Comparison of ENCODE assay signal across 24 mouse cellular contexts in the genomic region with DNA sequence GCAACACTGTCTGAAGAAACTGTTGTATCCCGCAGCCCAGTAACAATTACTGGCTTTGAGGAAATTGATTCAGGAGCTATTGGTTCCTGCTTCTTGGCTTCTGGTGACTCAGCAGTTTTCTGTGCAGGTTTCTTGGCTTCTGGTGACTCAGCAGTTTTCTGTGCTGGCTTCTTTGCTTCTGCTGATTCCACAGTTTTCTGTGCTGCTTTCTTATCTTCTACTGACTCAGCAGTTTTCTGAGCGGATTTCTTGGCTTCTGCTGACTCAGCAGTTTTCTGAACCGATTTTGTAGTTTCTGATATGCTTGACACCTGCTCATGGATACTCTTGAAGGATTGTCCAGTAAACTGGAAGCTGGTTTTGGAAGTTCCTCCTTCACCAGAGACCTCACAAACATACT. TPM values are rescaled to one million over a fixed set of nuclear protein-coding genes. Genes with fewer than 3 reads are reported as not detected.
DNase-seq lines count a peak whose midpoint lies in the region; ATAC-seq and TF ChIP-seq lines count a peak whose summit lies in the region.
"Had no signal": no experiment of that assay in that cellular context is flagged by ENCODE, and none has a peak within 500 bp of the region (broad histone marks: within the 10 kb centered on the region; RNA-seq: fewer than 3 reads in every experiment).

No protein-coding gene starts in this region.

- no peak for ATAC-seq in hindbrain, postnatal 0 days
- no peak for ATAC-seq in hindbrain, embryonic 12.5 days (ENCODE audit: low FRiP score)
- ATAC-seq: forebrain, embryonic 15.5 days; intestine, embryonic 15.5 days had no signal

- WGBS in hindbrain, postnatal 0 days = 90% methylated on average over 3 of the region's 3 CpGs
- WGBS in hindbrain, embryonic 12.5 days = 91% methylated on average over 3 of the region's 3 CpGs

- no peak overlapping the region for H3K27ac ChIP-seq in hindbrain, postnatal 0 days
- no peak overlapping the region for H3K27ac ChIP-seq in hindbrain, embryonic 12.5 days
- H3K27ac ChIP-seq in CH12.LX (ENCODE audit: insufficient read depth, low read depth) = no peak overlapping the region
- H3K27ac ChIP-seq: embryonic facial prominence, embryonic 12.5 days; forebrain, embryonic 15.5 days; hindbrain, embryonic 14.5 days; intestine, embryonic 15.5 days; left cerebral cortex, adult 2 months; neural tube, embryonic 12.5 days had no signal

- peaks cover 30% of the 10 kb centered on the region for H3K9me3 ChIP-seq in hindbrain, postnatal 0 days (ENCODE audit: low read length)
- peaks cover 27% of the 10 kb centered on the region; the same call in 1 of the 2 replicates for H3K9me3 ChIP-seq in hindbrain, embryonic 12.5 days (replicated peaks)
- H3K9me3 ChIP-seq in CH12.LX (replicated peaks; ENCODE audit: low read length) = peaks cover 37% of the 10 kb centered on the region

- H3K4me2 ChIP-seq in hindbrain, postnatal 0 days (ENCODE audit: low read depth, low read length) = no peak overlapping the region
- no peak overlapping the region for H3K4me2 ChIP-seq in hindbrain, embryonic 12.5 days (replicated peaks)
- H3K4me2 ChIP-seq in CH12.LX (ENCODE audit: insufficient read depth, low read depth, poor library complexity, severe bottlenecking) = no peak overlapping the region
- H3K4me2 ChIP-seq: embryonic facial prominence, embryonic 12.5 days; forebrain, embryonic 15.5 days; heart, embryonic 12.5 days; hindbrain, embryonic 14.5 days; intestine, embryonic 15.5 days; lung, embryonic 14.5 days; neural tube, embryonic 12.5 days had no signal

- TF ChIP-seq POLR2A in CH12.LX (IDR thresholded peaks at IDR 0.05; ENCODE audit: low read depth, low read length) = no peak

- in situ Hi-C loops in CH12.LX (cut with MboI; ENCODE audit: low pct_ligation_motif_present, low pct_unique_long_range_greater_than_20kb, low sequenced_read_pairs) = no loop called here

- no peaks in the 10 kb centered on the region for H3K27me3 ChIP-seq in hindbrain, postnatal 0 days (ENCODE audit: insufficient read depth, low read length)
- no peaks in the 10 kb centered on the region for H3K27me3 ChIP-seq in hindbrain, embryonic 12.5 days
- no peaks in the 10 kb centered on the region for H3K27me3 ChIP-seq in CH12.LX (replicated peaks)
- H3K27me3 ChIP-seq: embryonic facial prominence, embryonic 12.5 days; forebrain, embryonic 15.5 days; heart, embryonic 12.5 days; intestine, embryonic 15.5 days; neural tube, embryonic 12.5 days had no signal

- no peak overlapping the region for H3K4me3 ChIP-seq in hindbrain, postnatal 0 days (ENCODE audit: low read length)
- H3K4me3 ChIP-seq in hindbrain, embryonic 12.5 days = no peak overlapping the region
- no peak overlapping the region for H3K4me3 ChIP-seq in CH12.LX (replicated peaks in 1 of 3; ENCODE audit: low read depth in 2 of 3, low read length in 2 of 3, poor library complexity in 1 of 3)
- H3K4me3 ChIP-seq: embryonic facial prominence, embryonic 12.5 days; erythroblast, embryonic 14.5 days; forebrain, embryonic 15.5 days; heart, embryonic 12.5 days; intestine, embryonic 15.5 days; left cerebral cortex, adult 2 months; neural tube, embryonic 12.5 days had no signal

- no peaks in the 10 kb centered on the region for H3K79me2 ChIP-seq in CH12.LX (replicated peaks; ENCODE audit: control insufficient read depth, extremely low read depth, insufficient read depth, poor library complexity, severe bottlenecking)

- dilution Hi-C loops in CH12.LX (cut with MboI; ENCODE audit: extremely low pct_ligation_motif_present, extremely low pct_unique_long_range_greater_than_20kb, low sequenced_read_pairs) = no loop called here

- H3K4me1 ChIP-seq in hindbrain, postnatal 0 days (ENCODE audit: insufficient read depth, low read length) = no peaks in the 10 kb centered on the region
- no peaks in the 10 kb centered on the region for H3K4me1 ChIP-seq in hindbrain, embryonic 12.5 days
- peaks cover 0 to 3% of the 10 kb centered on the region in 2 experiments; a peak in 2 of 4 replicates for H3K4me1 ChIP-seq in CH12.LX (ENCODE audit: control insufficient read depth in 1 of 2, insufficient read depth in 2 of 2)
- H3K4me1 ChIP-seq: embryonic facial prominence, embryonic 12.5 days; forebrain, embryonic 15.5 days; heart, embryonic 12.5 days; intestine, embryonic 15.5 days; neural tube, embryonic 12.5 days had no signal

- TF ChIP-seq CTCF in hindbrain, postnatal 0 days (IDR thresholded peaks at IDR 0.05; ENCODE audit: low read depth) = no peak
- TF ChIP-seq CTCF in CH12.LX (conservative IDR thresholded peaks at IDR 0.05 in 1 of 2, IDR thresholded peaks at IDR 0.05 in 1 of 2; ENCODE audit: low read depth in 2 of 2, low read length in 2 of 2) = no peak

- DNase-seq in hindbrain, postnatal 0 days (ENCODE audit: low spot score) = peak; percentile 2
- DNase-seq in CH12.LX (ENCODE audit: extremely low read depth) = peak; percentile 17
- DNase-seq in NIH3T3 (ENCODE audit: low read depth) = peak; percentile 44
- peak; percentile 30 for DNase-seq in c-Kit-positive CD71-positive TER-119-positive erythroid progenitor cells, embryonic 14.5 days (ENCODE audit: low spot score)
- no peak for DNase-seq in thymus, postnatal 25 days
- DNase-seq in thymus, postnatal 0 days (ENCODE audit: low spot score) = no peak
- no peak for DNase-seq in thymus, adult 18-20 months
- DNase-seq: adrenal gland, postnatal 10 days; cerebellum, adult 8-10 months; heart, postnatal 14 days; kidney, adult 9 months; kidney, postnatal 25 days; left cerebral cortex, postnatal 4 days; lung, embryonic 14.5 days; lung, postnatal 36 days had no signal

- no peak for TF ChIP-seq RAD21 in CH12.LX (IDR thresholded peaks at IDR 0.05; ENCODE audit: low read depth, low read length)

- H3K36me3 ChIP-seq in hindbrain, postnatal 0 days (ENCODE audit: insufficient read depth, low read length) = peaks cover 26% of the 10 kb centered on the region
- H3K36me3 ChIP-seq in hindbrain, embryonic 12.5 days = peaks cover 22% of the 10 kb centered on the region
- H3K36me3 ChIP-seq in CH12.LX (replicated peaks in 1 of 2; ENCODE audit: control insufficient read depth in 1 of 2, insufficient read depth in 1 of 2, low read length in 1 of 2) = peaks cover 62 to 79% of the 10 kb centered on the region in 2 experiments

- TF ChIP-seq EP300 in CH12.LX (IDR thresholded peaks at IDR 0.05; ENCODE audit: low read length) = no peak

- no peak overlapping the region for H3K9ac ChIP-seq in hindbrain, postnatal 0 days (replicated peaks; ENCODE audit: low read length)
- H3K9ac ChIP-seq in hindbrain, embryonic 12.5 days = no peak overlapping the region
- H3K9ac ChIP-seq in CH12.LX (ENCODE audit: insufficient read depth, low read depth) = no peak overlapping the region
- H3K9ac ChIP-seq: embryonic facial prominence, embryonic 12.5 days; forebrain, embryonic 15.5 days; heart, embryonic 12.5 days; hindbrain, embryonic 14.5 days; intestine, embryonic 15.5 days; lung, embryonic 14.5 days; neural tube, embryonic 12.5 days had no signal

TF ChIP-seq in CH12.LX, 34 proteins besides CTCF, POLR2A, EP300 and RAD21:
- TF ChIP-seq ZNF384 (IDR thresholded peaks at IDR 0.05; ENCODE audit: low read depth, low read length) (no peak), JUN (IDR thresholded peaks at IDR 0.05; ENCODE audit: insufficient read depth, low read depth, low read length) (no peak), HCFC1 (IDR thresholded peaks at IDR 0.05; ENCODE audit: low read depth, low read length) (no peak), USF1 (IDR thresholded peaks at IDR 0.05; ENCODE audit: low read depth, low read length) (no peak), JUND (conservative IDR thresholded peaks at IDR 0.05; ENCODE audit: low read depth, low read length) (no peak), E2F4 (IDR thresholded peaks at IDR 0.05; ENCODE audit: insufficient replicate concordance, low read depth, low read length) (no peak), MEF2A (IDR thresholded peaks at IDR 0.05; ENCODE audit: borderline replicate concordance, low read depth, low read length) (no peak), MAFK (IDR thresholded peaks at IDR 0.05; ENCODE audit: insufficient replicate concordance, low read length) (peak; percentile 99)
TF ChIP-seq in CH12.LX: peak in this region for 1.

RNA-seq across cellular contexts. Expression of a gene that starts 33.4 kb away (rescaled TPM):
- 14.5 and 23.3 TPM in 2 replicates for total RNA-seq in hindbrain, postnatal 0 days (2014; rRNA removed)
- 8.7 and 9.7 TPM in 2 replicates for polyA plus RNA-seq in hindbrain, postnatal 0 days (2015; fragmentation: Nextera tagmentation; extraction: Ambion mirVana)
- polyA plus RNA-seq in hindbrain, embryonic 12.5 days (2016; fragmentation: Nextera tagmentation; extraction: Ambion mirVana) = 16.8 and 18.7 TPM in 2 replicates
- 12.1 and 16.9 TPM in 2 replicates for total RNA-seq in CH12.LX (2012; rRNA removed)
- 38.6 and 43.8 TPM in 2 replicates for total RNA-seq in CH12.LX (2014; rRNA removed)
- 28.4 and 30.0 TPM in 2 replicates for polyA plus RNA-seq in CH12.LX (2012; ENCODE audit: insufficient read length, low read depth)
- 10.2 and 11.0 TPM in 2 replicates for polyA plus RNA-seq in thymus, postnatal 0 days (2015; fragmentation: Nextera tagmentation; extraction: Ambion mirVana)

RNA-seq across cellular contexts. Expression of a gene that starts 35.6 kb away (rescaled TPM):
- total RNA-seq in hindbrain, postnatal 0 days (2014; rRNA removed) = 2.7 and 5.9 TPM in 2 replicates
- polyA plus RNA-seq in hindbrain, postnatal 0 days (2015; fragmentation: Nextera tagmentation; extraction: Ambion mirVana) = 15.5 and 16.8 TPM in 2 replicates
- 32.6 and 34.9 TPM in 2 replicates for polyA plus RNA-seq in hindbrain, embryonic 12.5 days (2016; fragmentation: Nextera tagmentation; extraction: Ambion mirVana)
- total RNA-seq in CH12.LX (2012; rRNA removed) (1.3 and 1.5 TPM in 2 replicates), CH12.LX (2014; rRNA removed) (1.7 and 2.4 TPM in 2 replicates)
- polyA plus RNA-seq in CH12.LX (2012; ENCODE audit: insufficient read length, low read depth) = 1.5 and 1.9 TPM in 2 replicates
- polyA plus RNA-seq in thymus, postnatal 0 days (2015; fragmentation: Nextera tagmentation; extraction: Ambion mirVana) = 14.2 and 14.4 TPM in 2 replicates

Comparison
In these comparisons a context has a peak if more than half of its experiments do, and no peak if none do; other contexts are left out.
1. DNase-seq: peak in hindbrain, postnatal 0 days (single experiment), CH12.LX (single experiment), NIH3T3 (single experiment) and c-Kit-positive CD71-positive TER-119-positive erythroid progenitor cells, embryonic 14.5 days (single experiment); none in thymus, postnatal 25 days (single experiment), thymus, postnatal 0 days (single experiment) and thymus, adult 18-20 months (0 of 2).